Mouse (Mus musculus) lung, embryonic 14.5 days (tissue): ENCODE data around the gene Cdc7. TPM values are rescaled to one million over a fixed set of nuclear protein-coding genes. Genes with fewer than 3 reads are reported as not detected.

Experiments
- ATAC-seq: fragments of 200-750 bp; cut with Nextera tagmentation; 2 replicates; pipeline ENCODE4 v1.8.0; 2017; ENCODE audit warnings: mild to moderate bottlenecking, moderate TSS enrichment, moderate library complexity; ENCODE audit not compliant: insufficient read depth
- DNase-seq: peaks from one replicate; pipeline ENCODE4 v3.0.0-alpha.2; 2015
- H3K27ac ChIP-seq: fragments of 300-500 bp; sonication (generic); 2 replicates; pipeline ENCODE4 v1.5.1; 2014; ENCODE audit warnings: low read depth, mild to moderate bottlenecking, moderate library complexity
- H3K27me3 ChIP-seq: fragments of 300-500 bp; sonication (generic); 2 replicates; pipeline ENCODE4 v1.6.1; 2014; ENCODE audit warnings: low read length, control low read depth; ENCODE audit not compliant: insufficient read depth
- H3K36me3 ChIP-seq: fragments of 300-500 bp; sonication (generic); 2 replicates; pipeline ENCODE4 v1.6.1; 2014; ENCODE audit warnings: control low read depth; ENCODE audit not compliant: insufficient read depth
- H3K4me1 ChIP-seq: fragments of 300-500 bp; sonication (generic); 2 replicates; pipeline ENCODE4 v1.6.1; 2014; ENCODE audit warnings: antibody characterized with exemption, control low read depth; ENCODE audit not compliant: insufficient read depth
- H3K4me2 ChIP-seq: fragments of 300-500 bp; sonication (generic); 2 replicates; pipeline ENCODE4 v1.6.1; 2014; ENCODE audit warnings: mild to moderate bottlenecking
- H3K4me3 ChIP-seq: fragments of 300-500 bp; sonication (generic); 2 replicates; pipeline ENCODE4 v1.5.1; 2014; ENCODE audit warnings: low read depth, low read length
- H3K9ac ChIP-seq: fragments of 300-500 bp; sonication (generic); 2 replicates; pipeline ENCODE4 v1.6.1; 2014
- H3K9me3 ChIP-seq: fragments of 300-500 bp; sonication (generic); 2 replicates; pipeline ENCODE4 v1.6.1; 2016; ENCODE audit warnings: low read depth, low read length, control low read depth
- CTCF ChIP-seq: IDR thresholded peaks from 2 replicates; pipeline ENCODE4 v1.5.1; 2016; ENCODE audit warnings: antibody characterized with exemption, low read depth
- WGBS: fragments of 180-500 bp; shearing (Covaris S2); extraction: QIAGEN DNeasy Blood & Tissue Kit; methylation state at CpG from one replicate; pipeline ENCODE4 v1.1.7; 2014; 5-methylcytosine and 5-hydroxymethylcytosine counted together
- polyA plus RNA-seq: library from polyadenylated mRNA; unstranded; fragments of >200 nt; fragmentation: Nextera tagmentation; extraction: Ambion mirVana; gene quantifications from 2 replicates; pipeline ENCODE4 v1.2.1, GENCODE M21; 2014

Gene Cdc7
- polyA plus RNA-seq, 1 experiment from 2014 or later = 56.6 TPM

- TF ChIP-seq CTCF = peak; percentile 52
- 68% methylated on average over 2 of the region's 2 CpGs for WGBS
- Histone ChIP-seq H3K4me2 (no peak overlapping the region), H3K27ac (no peak overlapping the region), H3K4me1 (peaks cover 29% of the 10 kb centered on the region), H3K4me3 (no peak overlapping the region), H3K36me3 (no peaks in the 10 kb centered on the region), H3K9me3 (no peaks in the 10 kb centered on the region), H3K27me3 (no peaks in the 10 kb centered on the region), H3K9ac (no peak overlapping the region)
- ATAC-seq = no peak
- DNase-seq = no peak
Measured at GRCm38 (mm10) chr5:107017544-107017943, 53.4 kb downstream of the Cdc7 start.

DNA sequence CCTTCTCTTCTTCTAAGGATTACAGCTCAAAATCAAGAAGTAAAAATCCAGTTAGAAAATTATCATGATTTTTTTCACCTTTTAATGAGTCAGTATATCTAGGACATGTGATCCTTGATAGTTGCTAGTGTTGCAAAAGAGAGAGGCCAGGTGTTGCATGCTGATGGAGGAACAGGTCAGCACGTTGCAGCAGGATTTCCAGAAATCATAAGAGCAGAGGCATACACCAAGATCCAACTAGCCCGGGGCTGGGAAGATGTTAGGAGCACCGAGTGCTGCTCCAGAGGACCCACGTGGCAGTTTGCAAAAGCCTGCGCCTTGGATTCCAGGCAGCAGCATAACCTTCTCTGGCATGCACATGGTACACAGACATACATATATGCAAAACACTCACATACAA, 54.9 kb downstream of the Cdc7 start:
- TF ChIP-seq CTCF = no peak
- DNase-seq = no peak
- 59% methylated on average over 5 of the region's 5 CpGs for WGBS
- Histone ChIP-seq H3K36me3 (no peaks in the 10 kb centered on the region), H3K27ac (no peak overlapping the region), H3K9me3 (no peaks in the 10 kb centered on the region), H3K4me2 (no peak overlapping the region), H3K27me3 (no peaks in the 10 kb centered on the region), H3K4me3 (no peak overlapping the region), H3K9ac (no peak overlapping the region), H3K4me1 (peaks cover 21% of the 10 kb centered on the region)
- no peak for ATAC-seq

DNA sequence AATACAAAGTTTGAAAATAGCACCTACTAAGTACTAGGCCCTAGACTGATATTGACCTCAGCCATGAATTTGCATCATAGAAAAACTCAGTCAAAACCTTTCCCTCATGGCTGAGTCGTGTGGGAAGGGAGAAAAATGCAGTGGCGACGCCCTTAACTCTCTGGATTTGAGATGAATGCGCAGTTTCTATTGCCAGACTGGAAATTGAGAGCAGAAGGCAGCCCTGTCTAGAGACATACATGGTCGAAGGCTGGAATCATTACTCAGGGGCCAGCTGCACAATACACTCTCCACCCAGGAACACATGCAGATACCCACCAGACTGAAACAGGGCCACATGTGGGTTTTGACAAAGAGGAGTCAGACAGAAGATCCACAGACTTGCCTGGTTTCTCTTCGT, 55.8 kb downstream of the Cdc7 start:
- DNase-seq = no peak
- TF ChIP-seq CTCF = no peak
- H3K4me2 ChIP-seq = no peak overlapping the region
- peaks cover 16% of the 10 kb centered on the region for H3K4me1 ChIP-seq
- no peak overlapping the region for H3K4me3 ChIP-seq
- H3K9me3 ChIP-seq = no peaks in the 10 kb centered on the region
- 58% methylated on average over 6 of the region's 6 CpGs for WGBS
- no peaks in the 10 kb centered on the region for H3K36me3 ChIP-seq
- H3K27me3 ChIP-seq = no peaks in the 10 kb centered on the region
- no peak overlapping the region for H3K27ac ChIP-seq
- no peak for ATAC-seq
- no peak overlapping the region for H3K9ac ChIP-seq

DNA sequence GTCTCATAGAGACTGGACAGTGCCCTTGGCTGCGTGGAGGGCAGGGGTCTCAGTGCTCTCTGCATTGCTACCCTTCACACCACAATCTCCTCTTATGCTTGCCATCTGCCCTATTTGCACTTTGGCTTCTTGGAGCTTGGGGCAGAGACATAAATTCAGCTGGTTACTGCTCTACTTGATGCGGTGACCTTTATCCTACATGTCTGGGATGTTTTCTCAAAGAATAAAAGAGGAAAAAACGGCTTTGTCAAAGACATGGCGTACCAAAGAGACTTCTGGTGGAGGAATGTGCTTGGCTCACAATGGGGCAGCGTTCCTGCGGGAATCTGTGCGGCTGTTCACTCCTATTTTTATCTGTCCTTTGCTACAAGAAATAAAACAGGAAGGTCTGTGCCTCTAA, 56.2 kb downstream of the Cdc7 start:
- Histone ChIP-seq H3K4me2 (no peak overlapping the region), H3K9me3 (no peaks in the 10 kb centered on the region), H3K36me3 (no peaks in the 10 kb centered on the region), H3K4me3 (no peak overlapping the region), H3K9ac (no peak overlapping the region), H3K4me1 (peaks cover 16% of the 10 kb centered on the region; the same call in 1 of the 2 replicates), H3K27me3 (no peaks in the 10 kb centered on the region), H3K27ac (peak overlapping the region; percentile 40; the same call in 1 of the 2 replicates)
- DNase-seq (no peak), ATAC-seq (no peak)
- no peak for TF ChIP-seq CTCF
- WGBS = 62% methylated on average over 7 of the region's 7 CpGs

DNA sequence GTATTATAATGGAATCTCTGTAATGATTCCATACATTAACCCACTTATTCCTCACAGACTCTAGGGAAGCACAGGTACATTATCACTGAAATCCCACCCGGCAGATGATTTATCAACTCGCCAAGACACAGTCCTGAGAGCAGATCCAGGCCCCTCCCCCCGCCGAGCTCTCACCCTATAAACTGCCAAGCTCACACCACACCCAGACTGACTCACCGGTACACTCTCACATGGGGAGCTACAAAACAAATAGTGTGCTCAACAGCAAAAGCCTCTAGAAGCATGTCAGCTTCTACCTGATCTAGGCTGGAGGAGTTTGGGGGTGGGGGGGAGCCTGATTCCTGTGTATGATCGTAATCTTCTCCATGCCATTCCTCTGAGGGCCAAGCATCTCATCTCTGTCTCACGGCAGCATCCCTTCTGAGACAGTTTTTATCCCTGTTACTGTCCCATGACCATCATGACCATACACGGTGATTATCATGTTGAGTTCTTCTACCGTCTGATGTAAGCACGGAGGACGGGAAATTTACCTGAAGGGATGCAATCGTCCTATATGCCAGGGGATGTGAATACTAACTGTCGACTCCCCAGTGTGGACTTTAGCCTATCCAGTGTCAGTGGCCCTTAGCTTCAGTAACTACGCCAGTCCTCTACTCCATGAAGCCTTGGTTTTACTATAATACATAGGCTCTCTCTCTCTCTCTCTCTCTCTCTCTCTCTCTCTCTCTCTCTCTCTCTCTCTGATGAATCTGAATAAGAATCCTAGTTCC, 57.4 kb downstream of the Cdc7 start:
- WGBS = 83% methylated on average over 14 of the region's 14 CpGs
- DNase-seq = no peak
- H3K4me2 ChIP-seq = no peak overlapping the region

DNA sequence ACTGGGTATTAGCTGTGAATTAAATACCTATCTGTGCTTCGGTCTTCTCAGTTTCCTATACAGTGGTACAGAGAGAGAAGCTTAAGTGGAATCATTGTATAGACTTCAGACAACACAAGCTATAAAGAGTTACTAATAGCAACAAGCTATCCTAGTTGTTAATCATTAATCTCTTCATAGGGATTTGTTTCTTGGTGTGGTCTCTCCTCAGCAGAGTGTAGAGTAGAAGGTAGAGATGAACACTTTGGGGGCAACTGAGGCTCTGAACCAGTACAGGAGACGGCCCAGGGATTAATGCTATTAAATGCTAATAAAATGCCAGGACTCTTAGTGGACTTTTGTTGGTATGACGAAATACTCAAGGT, 57.9 kb downstream of the Cdc7 start:
- 85% methylated on average over 3 of the region's 3 CpGs for WGBS
- TF ChIP-seq CTCF = no peak
- ATAC-seq = no peak
- Histone ChIP-seq H3K27ac (no peak overlapping the region), H3K36me3 (no peaks in the 10 kb centered on the region), H3K4me2 (no peak overlapping the region), H3K4me3 (no peak overlapping the region), H3K9me3 (no peaks in the 10 kb centered on the region), H3K4me1 (peaks cover 16% of the 10 kb centered on the region; the same call in 1 of the 2 replicates), H3K9ac (no peak overlapping the region), H3K27me3 (no peaks in the 10 kb centered on the region)
- DNase-seq = no peak

More for the DNA sequence above, 57.4 kb downstream of the Cdc7 start:
- Histone ChIP-seq H3K9me3 (no peaks in the 10 kb centered on the region), H3K27me3 (no peaks in the 10 kb centered on the region), H3K4me1 (peaks cover 16% of the 10 kb centered on the region; the same call in 1 of the 2 replicates), H3K36me3 (no peaks in the 10 kb centered on the region), H3K27ac (no peak overlapping the region), H3K9ac (no peak overlapping the region), H3K4me3 (no peak overlapping the region)
- TF ChIP-seq CTCF = no peak
- no peak for ATAC-seq

DNA sequence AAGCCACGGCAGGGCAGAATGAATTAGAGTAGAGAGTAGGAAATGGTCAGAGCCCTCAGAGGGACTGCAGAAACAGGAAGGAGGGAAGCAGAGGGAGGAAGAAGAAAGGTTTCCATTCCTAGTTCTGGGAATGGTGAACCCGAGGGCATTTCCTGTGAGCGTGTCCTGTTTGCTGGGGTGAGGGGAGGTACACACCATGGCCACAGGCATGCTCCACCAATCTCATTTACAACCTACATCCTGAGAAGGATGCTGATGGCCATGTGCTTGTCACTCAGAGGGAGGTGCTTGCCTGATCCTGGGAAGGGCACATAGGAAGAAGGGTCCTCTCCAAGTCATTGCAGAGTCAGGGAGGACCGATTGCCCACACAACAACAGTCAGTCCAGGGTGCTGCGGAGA, 59.8 kb downstream of the Cdc7 start:
- Histone ChIP-seq H3K4me2 (no peak overlapping the region), H3K27me3 (no peaks in the 10 kb centered on the region), H3K4me1 (peaks cover 16% of the 10 kb centered on the region; the same call in 1 of the 2 replicates), H3K4me3 (no peak overlapping the region), H3K9ac (no peak overlapping the region), H3K36me3 (no peaks in the 10 kb centered on the region), H3K27ac (no peak overlapping the region), H3K9me3 (no peaks in the 10 kb centered on the region)
- DNase-seq (no peak), ATAC-seq (no peak)
- 49% methylated on average over 5 of the region's 5 CpGs for WGBS
- no peak for TF ChIP-seq CTCF
